Mouse (Mus musculus): ENCODE measurements at regions not wholly inside any gene's neighbourhood (a gene's known extent, or its start where the extent isn't known, plus 50 kb on each side); places are given as distances from the start of the nearest gene placed in this dataset.

GRCm38 (mm10) chr3:143807544-143807943 lies 397.5 kb downstream of the Lmo4 start:
- intact Hi-C loops (cut with DNase I): no loop called here

- intact Hi-C loops (cut with DNase I): no loop called here
These were observed 398.1 kb downstream of the Lmo4 start for GRCm38 (mm10) chr3:143806940-143807339.

- intact Hi-C loops (cut with DNase I): no loop called here
These were observed 407.2 kb downstream of the Lmo4 start for GRCm38 (mm10) chr3:143797850-143798249.

- intact Hi-C loops (cut with DNase I): no loop called here
These were observed 414.1 kb downstream of the Lmo4 start for GRCm38 (mm10) chr3:143790905-143791304.

- intact Hi-C loops (cut with DNase I): no loop called here
These were observed 415.0 kb downstream of the Lmo4 start for GRCm38 (mm10) chr3:143789932-143790570.

DNA sequence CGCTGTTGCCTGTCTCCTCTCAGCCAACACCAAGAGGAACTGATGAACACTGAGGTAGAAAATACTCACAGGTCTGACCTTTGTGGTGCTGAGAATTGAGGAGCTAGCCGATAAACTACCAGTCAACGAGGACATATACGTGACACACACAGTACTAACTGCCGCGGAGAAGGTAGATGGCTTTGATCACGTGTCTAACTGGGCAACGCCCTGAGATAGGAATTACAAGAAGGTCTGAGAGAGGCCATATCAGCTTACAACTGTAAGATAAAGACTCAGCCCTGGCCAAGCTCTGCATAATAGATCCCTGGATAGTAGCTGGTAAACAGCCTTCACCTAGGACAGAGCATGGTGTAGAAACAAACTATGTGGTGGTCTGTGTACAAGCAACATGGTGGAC lies 418.1 kb downstream of the Lmo4 start:
- intact Hi-C loops (cut with DNase I): no loop called here

- intact Hi-C loops (cut with DNase I): no loop called here
These were observed 420.6 kb downstream of the Lmo4 start for GRCm38 (mm10) chr3:143784353-143784791.

DNA sequence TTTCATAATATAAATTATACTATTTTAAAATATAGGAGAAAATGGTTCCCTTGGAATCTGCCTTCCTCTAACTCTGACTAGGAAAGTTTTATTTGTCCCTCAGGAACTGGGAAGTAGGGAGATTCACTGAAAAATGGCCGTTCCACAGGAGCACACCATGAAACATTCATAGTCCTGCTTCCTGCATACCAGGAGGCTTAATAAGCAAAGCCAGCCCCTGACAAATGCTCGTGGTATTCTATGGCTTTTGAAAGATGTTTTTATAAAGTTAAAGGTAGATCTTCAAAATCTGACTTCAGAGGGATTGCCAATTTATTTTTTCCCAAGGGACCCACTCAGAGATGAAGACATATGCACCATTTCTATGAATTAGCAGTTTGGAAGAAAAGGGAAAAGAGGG lies 426.9 kb downstream of the Lmo4 start:
- intact Hi-C loops (cut with DNase I): no loop called here

DNA sequence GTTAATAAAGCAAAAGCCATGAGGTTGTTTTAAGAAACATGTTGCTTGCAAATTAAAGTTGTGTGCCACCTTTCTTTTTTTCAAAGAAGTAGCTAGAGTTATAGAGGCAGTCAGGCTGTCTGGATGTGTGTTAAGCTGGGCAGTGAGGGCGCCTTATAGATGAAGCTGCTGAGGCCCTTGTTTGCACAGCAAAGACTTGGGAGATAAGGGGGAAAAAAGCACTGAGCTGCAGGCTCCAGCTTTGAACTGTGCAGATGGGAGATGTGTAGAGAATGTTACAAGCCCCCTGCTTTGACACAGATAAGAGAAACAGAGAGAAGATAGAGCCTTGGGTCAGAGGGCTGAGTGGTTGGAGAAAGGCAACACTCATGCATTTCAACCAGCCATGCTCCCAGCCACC lies 445.7 kb downstream of the Lmo4 start:
- intact Hi-C loops (cut with DNase I): no loop called here

GRCm38 (mm10) chr3:143753197-143753596 lies 451.8 kb downstream of the Lmo4 start:
- intact Hi-C loops (cut with DNase I): no loop called here

- intact Hi-C loops (cut with DNase I): no loop called here
These were observed 452.4 kb downstream of the Lmo4 start for GRCm38 (mm10) chr3:143752660-143753059.

GRCm38 (mm10) chr3:143750128-143750527 lies 454.9 kb downstream of the Lmo4 start:
- intact Hi-C loops (cut with DNase I): no loop called here

DNA sequence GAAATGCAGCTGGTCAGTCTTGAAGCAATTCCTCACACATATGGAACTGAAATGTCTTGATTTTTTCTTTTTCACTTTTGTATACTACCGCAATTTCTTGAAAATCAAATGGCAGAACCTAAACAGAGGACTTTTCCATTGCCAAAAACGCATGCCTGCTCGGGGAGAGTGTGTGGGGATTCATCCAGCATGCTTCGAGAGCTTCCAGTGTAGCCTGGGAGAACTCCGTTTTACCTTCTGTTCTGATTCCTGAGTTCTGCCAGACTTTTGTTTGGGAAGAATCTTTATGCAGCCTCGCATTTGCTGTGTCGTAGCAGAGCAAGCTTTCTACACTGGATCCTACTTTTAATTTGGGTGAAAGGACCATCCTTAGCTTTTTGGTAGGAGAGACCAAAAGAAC lies 461.4 kb downstream of the Lmo4 start:
- intact Hi-C loops (cut with DNase I): loop anchor here (10.0 kb wide), 1 partner anchor 139 kb away; no protein-coding TSS in a partner anchor

GRCm38 (mm10) chr3:143742786-143743571 lies 462.0 kb downstream of the Lmo4 start:
- intact Hi-C loops (cut with DNase I): loop anchor here (10.0 kb wide), 1 partner anchor 138 kb away; no protein-coding TSS in a partner anchor

DNA sequence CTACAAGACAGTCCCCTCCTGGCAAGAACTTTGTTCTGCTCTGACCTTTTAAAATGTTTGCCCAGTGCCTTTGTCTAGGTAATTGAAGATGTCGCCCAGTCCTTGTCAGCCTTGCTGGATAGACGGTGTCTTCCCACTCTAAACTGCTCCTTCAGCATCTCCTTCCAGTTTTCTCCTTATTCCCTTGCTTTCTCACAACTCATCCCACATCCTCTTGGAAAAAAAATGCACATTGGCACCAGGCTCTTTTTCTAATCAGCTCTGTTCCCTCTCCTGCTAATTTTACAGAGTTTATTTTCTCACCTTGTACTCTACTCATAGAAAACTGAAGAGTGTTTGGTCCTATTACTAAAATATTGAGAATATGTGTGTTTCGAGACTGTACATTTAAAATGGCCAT lies 466.3 kb downstream of the Lmo4 start:
- intact Hi-C loops (cut with DNase I): no loop called here

GRCm38 (mm10) chr3:143737844-143738243 lies 467.2 kb downstream of the Lmo4 start:
- intact Hi-C loops (cut with DNase I): no loop called here

DNA sequence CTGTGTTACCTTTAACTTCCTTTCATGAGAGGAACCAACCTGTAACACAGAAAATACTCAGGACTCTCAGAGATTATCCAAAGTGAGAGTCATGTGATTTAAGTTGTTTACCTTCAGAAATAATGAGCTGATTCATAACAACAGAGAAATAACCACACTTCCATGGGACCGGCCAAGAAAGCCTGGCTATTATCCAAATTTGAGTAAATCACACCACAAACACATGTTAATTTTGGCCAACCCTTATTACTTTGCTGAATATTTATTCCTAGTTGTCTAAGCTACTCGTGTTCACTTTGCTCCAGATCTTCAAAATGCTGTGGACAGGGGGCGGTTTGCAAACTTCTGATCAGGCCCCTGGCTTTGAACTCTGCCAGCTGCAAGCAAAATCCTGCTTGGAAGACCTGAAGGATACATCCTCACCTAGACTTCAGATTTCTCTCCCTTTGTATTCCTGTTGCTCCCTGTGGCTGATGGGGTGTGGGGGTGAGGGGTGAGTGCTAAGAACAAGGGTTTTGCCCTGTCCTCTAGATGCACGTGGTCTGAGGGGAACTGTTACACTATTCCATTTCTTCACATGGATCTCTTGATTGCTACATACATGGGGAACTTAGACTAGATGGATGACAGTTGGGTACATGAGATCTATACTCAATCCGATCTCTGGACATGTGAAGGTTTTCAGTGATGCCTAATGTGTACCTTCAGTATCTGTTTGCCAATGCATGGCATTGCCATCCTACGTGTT lies 468.2 kb downstream of the Lmo4 start:
- intact Hi-C loops (cut with DNase I): no loop called here

- intact Hi-C loops (cut with DNase I): no loop called here
These were observed 470.2 kb downstream of the Lmo4 start for GRCm38 (mm10) chr3:143734791-143735190.

DNA sequence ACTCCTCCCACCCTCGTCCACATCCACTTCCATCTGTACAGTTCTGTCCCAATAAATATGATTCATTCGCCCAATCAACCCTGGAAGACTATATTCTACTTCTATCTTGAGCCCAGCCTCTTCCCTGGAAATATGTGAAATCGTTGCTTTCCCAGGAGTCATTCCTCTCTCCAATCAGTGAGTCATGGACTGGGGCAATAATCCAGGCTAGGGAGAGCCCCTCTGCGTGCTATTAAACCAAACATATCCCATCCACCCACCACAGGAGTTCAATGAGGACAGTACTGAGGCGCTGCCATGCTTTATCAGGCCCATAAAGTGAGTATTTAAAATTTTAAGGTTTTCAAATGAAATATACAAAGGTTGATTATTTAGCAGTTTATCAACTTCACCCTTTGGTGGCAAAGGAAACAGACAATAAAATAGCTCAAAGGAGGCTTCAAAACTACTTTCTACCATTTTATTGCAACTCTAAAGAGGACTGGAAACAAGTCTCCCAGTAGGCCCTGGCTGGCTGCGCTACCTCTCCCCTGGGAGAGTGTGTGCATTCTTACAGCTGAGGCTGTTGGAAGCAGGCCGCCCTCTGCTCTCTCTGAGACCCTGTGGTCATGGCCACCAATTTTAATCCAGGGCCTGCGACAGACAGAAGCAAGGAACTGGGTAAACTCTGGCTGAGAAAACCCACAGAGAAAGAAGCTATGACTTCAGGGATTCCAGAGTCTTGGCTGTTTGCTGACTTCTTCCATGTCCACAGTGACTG lies 471.9 kb downstream of the Lmo4 start:
- intact Hi-C loops (cut with DNase I): no loop called here

DNA sequence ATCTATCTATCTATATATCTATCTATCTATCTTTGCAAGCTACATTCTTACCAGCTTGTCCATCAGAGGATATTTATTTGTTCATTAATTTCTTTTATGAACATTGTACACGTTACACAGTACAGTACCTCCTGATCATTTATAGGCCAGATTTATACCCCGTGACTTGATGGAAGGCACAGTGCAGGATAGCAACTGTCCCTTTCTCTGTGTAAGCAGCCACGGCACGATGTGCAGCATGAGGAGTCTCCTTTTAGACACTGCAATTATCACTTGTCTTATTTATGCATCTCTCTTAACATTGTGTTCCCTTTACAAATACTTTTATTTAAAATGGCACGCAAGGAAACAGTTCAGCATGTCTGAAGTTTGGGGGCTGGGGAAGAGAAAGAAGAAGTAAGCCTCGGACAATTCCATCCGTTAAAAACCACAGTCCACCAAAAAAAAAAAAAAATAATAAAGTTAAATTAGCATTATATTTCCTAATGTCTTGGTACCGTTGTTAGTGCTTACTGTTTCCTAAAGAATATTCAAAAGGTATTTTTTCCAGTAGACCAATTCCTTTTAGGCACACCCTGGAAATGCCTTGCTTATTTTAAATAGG lies 475.4 kb downstream of the Lmo4 start:
- intact Hi-C loops (cut with DNase I): no loop called here

DNA sequence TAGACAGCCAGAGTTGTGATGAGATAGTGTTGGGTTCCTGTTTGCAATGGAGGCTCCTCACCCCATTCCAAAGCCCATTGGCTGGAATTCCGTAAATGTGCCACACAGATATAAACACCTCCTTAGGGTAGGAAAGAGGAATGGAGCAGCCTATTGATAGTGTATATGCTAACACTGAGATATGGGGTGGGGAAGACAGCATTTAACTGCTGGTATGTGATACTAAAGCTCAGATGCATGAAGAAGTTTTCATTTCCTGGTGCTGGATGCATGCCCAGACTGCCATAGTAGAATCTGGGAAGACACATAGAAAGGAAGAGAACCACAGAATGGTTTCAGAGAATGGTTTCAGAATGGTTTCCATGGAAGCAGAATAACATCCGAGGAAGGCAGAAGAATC lies 482.4 kb downstream of the Lmo4 start:
- intact Hi-C loops (cut with DNase I): no loop called here

Data from adrenal gland (tissue).